Mouse (Mus musculus): ENCODE measurements at regions not wholly inside any gene's neighbourhood (a gene's known extent, or its start where the extent isn't known, plus 50 kb on each side); places are given as distances from the start of the nearest gene placed in this dataset.

GRCm38 (mm10) chr4:152788431-152788830, 310.8 kb upstream of the Kcnab2 start:
- Histone ChIP-seq H3K9ac (replicated peaks; ENCODE audit: low read depth, low read length) (no peak overlapping the region), H3K36me3 (ENCODE audit: control insufficient read depth, insufficient read depth) (no peaks in the 10 kb centered on the region), H3K9me3 (ENCODE audit: control insufficient read depth, low read length) (peaks cover 10% of the 10 kb centered on the region), H3K4me2 (ENCODE audit: low read length) (no peak overlapping the region), H3K4me3 (replicated peaks; ENCODE audit: low read length) (no peak overlapping the region), H3K4me1 (replicated peaks; ENCODE audit: control insufficient read depth, insufficient read depth, low read length) (peaks cover 11% of the 10 kb centered on the region), H3K27me3 (replicated peaks; ENCODE audit: control insufficient read depth, insufficient read depth, low read length) (no peaks in the 10 kb centered on the region), H3K27ac (ENCODE audit: low read length) (no peak overlapping the region)
- no peak for ATAC-seq
- 55% methylated on average over 7 of the region's 7 CpGs for WGBS

- H3K27me3 ChIP-seq (replicated peaks; ENCODE audit: control insufficient read depth, insufficient read depth, low read length), result no peaks in the 10 kb centered on the region
- ATAC-seq, result peak; percentile 97
- H3K4me3 ChIP-seq (replicated peaks; ENCODE audit: low read length), result no peak overlapping the region
- H3K9me3 ChIP-seq (ENCODE audit: control insufficient read depth, low read length), result no peaks in the 10 kb centered on the region
- H3K4me1 ChIP-seq (replicated peaks; ENCODE audit: control insufficient read depth, insufficient read depth, low read length), result peaks cover 11% of the 10 kb centered on the region
- no peak overlapping the region for H3K27ac ChIP-seq (ENCODE audit: low read length)
- no peak overlapping the region for H3K9ac ChIP-seq (replicated peaks; ENCODE audit: low read depth, low read length)
- no peak overlapping the region for H3K4me2 ChIP-seq (ENCODE audit: low read length)
- no peaks in the 10 kb centered on the region for H3K36me3 ChIP-seq (ENCODE audit: control insufficient read depth, insufficient read depth)
- 36% methylated on average over 2 of the region's 2 CpGs for WGBS
Measured at GRCm38 (mm10) chr4:152784972-152785371, 307.3 kb upstream of the Kcnab2 start.

- no peaks in the 10 kb centered on the region for H3K36me3 ChIP-seq (ENCODE audit: control insufficient read depth, insufficient read depth)
- H3K27ac ChIP-seq (ENCODE audit: low read length), result no peak overlapping the region
- H3K4me2 ChIP-seq (ENCODE audit: low read length), result no peak overlapping the region
- H3K4me1 ChIP-seq (replicated peaks; ENCODE audit: control insufficient read depth, insufficient read depth, low read length), result peaks cover 5% of the 10 kb centered on the region
- no peaks in the 10 kb centered on the region for H3K9me3 ChIP-seq (ENCODE audit: control insufficient read depth, low read length)
- WGBS, result 78% methylated on average over 17 of the region's 17 CpGs
- no peak overlapping the region for H3K4me3 ChIP-seq (replicated peaks; ENCODE audit: low read length)
- no peaks in the 10 kb centered on the region for H3K27me3 ChIP-seq (replicated peaks; ENCODE audit: control insufficient read depth, insufficient read depth, low read length)
- no peak overlapping the region for H3K9ac ChIP-seq (replicated peaks; ENCODE audit: low read depth, low read length)
- ATAC-seq, result no peak
Measured at GRCm38 (mm10) chr4:152779526-152779925, 301.9 kb upstream of the Kcnab2 start.

- WGBS, result 85% methylated on average over 6 of the region's 6 CpGs
- no peak for ATAC-seq
- Histone ChIP-seq H3K9me3 (ENCODE audit: control insufficient read depth, low read length) (no peaks in the 10 kb centered on the region), H3K36me3 (ENCODE audit: control insufficient read depth, insufficient read depth) (no peaks in the 10 kb centered on the region), H3K9ac (replicated peaks; ENCODE audit: low read depth, low read length) (no peak overlapping the region), H3K27ac (ENCODE audit: low read length) (no peak overlapping the region), H3K4me2 (ENCODE audit: low read length) (no peak overlapping the region), H3K4me3 (replicated peaks; ENCODE audit: low read length) (no peak overlapping the region), H3K4me1 (replicated peaks; ENCODE audit: control insufficient read depth, insufficient read depth, low read length) (peaks cover 3% of the 10 kb centered on the region; the same call in 1 of the 2 replicates), H3K27me3 (replicated peaks; ENCODE audit: control insufficient read depth, insufficient read depth, low read length) (no peaks in the 10 kb centered on the region)
Measured at GRCm38 (mm10) chr4:152775801-152776200, 298.1 kb upstream of the Kcnab2 start.

GRCm38 (mm10) chr4:152771386-152771785, 293.7 kb upstream of the Kcnab2 start:
- H3K36me3 ChIP-seq (ENCODE audit: control insufficient read depth, insufficient read depth), result no peaks in the 10 kb centered on the region
- ATAC-seq, result no peak
- H3K4me3 ChIP-seq (replicated peaks; ENCODE audit: low read length), result no peak overlapping the region
- H3K27ac ChIP-seq (ENCODE audit: low read length), result no peak overlapping the region
- H3K9ac ChIP-seq (replicated peaks; ENCODE audit: low read depth, low read length), result no peak overlapping the region
- H3K4me1 ChIP-seq (replicated peaks; ENCODE audit: control insufficient read depth, insufficient read depth, low read length), result no peaks in the 10 kb centered on the region
- WGBS, result 80% methylated on average over 7 of the region's 7 CpGs
- H3K9me3 ChIP-seq (ENCODE audit: control insufficient read depth, low read length), result 0 out of 2 replicates have a peak, but pooled peaks cover 3% of the 10 kb centered on the region
- H3K4me2 ChIP-seq (ENCODE audit: low read length), result no peak overlapping the region
- no peaks in the 10 kb centered on the region for H3K27me3 ChIP-seq (replicated peaks; ENCODE audit: control insufficient read depth, insufficient read depth, low read length)

GRCm38 (mm10) chr4:152767372-152767771, 289.7 kb upstream of the Kcnab2 start:
- Histone ChIP-seq H3K4me2 (ENCODE audit: low read length) (no peak overlapping the region), H3K9me3 (ENCODE audit: control insufficient read depth, low read length) (peaks cover 7% of the 10 kb centered on the region; the same call in 1 of the 2 replicates), H3K4me1 (replicated peaks; ENCODE audit: control insufficient read depth, insufficient read depth, low read length) (no peaks in the 10 kb centered on the region), H3K36me3 (ENCODE audit: control insufficient read depth, insufficient read depth) (no peaks in the 10 kb centered on the region), H3K27me3 (replicated peaks; ENCODE audit: control insufficient read depth, insufficient read depth, low read length) (no peaks in the 10 kb centered on the region), H3K9ac (replicated peaks; ENCODE audit: low read depth, low read length) (no peak overlapping the region), H3K27ac (ENCODE audit: low read length) (no peak overlapping the region), H3K4me3 (replicated peaks; ENCODE audit: low read length) (no peak overlapping the region)
- 93% methylated on average over 5 of the region's 5 CpGs for WGBS
- no peak for ATAC-seq

- Histone ChIP-seq H3K4me1 (replicated peaks; ENCODE audit: control insufficient read depth, insufficient read depth, low read length) (no peaks in the 10 kb centered on the region), H3K4me2 (ENCODE audit: low read length) (no peak overlapping the region), H3K9me3 (ENCODE audit: control insufficient read depth, low read length) (peaks cover 7% of the 10 kb centered on the region; the same call in 1 of the 2 replicates), H3K36me3 (ENCODE audit: control insufficient read depth, insufficient read depth) (no peaks in the 10 kb centered on the region), H3K9ac (replicated peaks; ENCODE audit: low read depth, low read length) (no peak overlapping the region), H3K27ac (ENCODE audit: low read length) (no peak overlapping the region), H3K4me3 (replicated peaks; ENCODE audit: low read length) (no peak overlapping the region), H3K27me3 (replicated peaks; ENCODE audit: control insufficient read depth, insufficient read depth, low read length) (no peaks in the 10 kb centered on the region)
- WGBS, result 11% methylated on average over 6 of the region's 6 CpGs
- ATAC-seq, result no peak
Measured at GRCm38 (mm10) chr4:152763116-152763515, 285.4 kb upstream of the Kcnab2 start.

- no peak for ATAC-seq
- WGBS, result 71% methylated on average over 4 of the region's 4 CpGs
- no peak overlapping the region for H3K4me3 ChIP-seq (replicated peaks; ENCODE audit: low read length)
- no peak overlapping the region for H3K9ac ChIP-seq (replicated peaks; ENCODE audit: low read depth, low read length)
- no peak overlapping the region for H3K27ac ChIP-seq (ENCODE audit: low read length)
- H3K9me3 ChIP-seq (ENCODE audit: control insufficient read depth, low read length), result peaks cover 7% of the 10 kb centered on the region; the same call in 1 of the 2 replicates
- H3K4me1 ChIP-seq (replicated peaks; ENCODE audit: control insufficient read depth, insufficient read depth, low read length), result no peaks in the 10 kb centered on the region
- no peaks in the 10 kb centered on the region for H3K27me3 ChIP-seq (replicated peaks; ENCODE audit: control insufficient read depth, insufficient read depth, low read length)
- no peaks in the 10 kb centered on the region for H3K36me3 ChIP-seq (ENCODE audit: control insufficient read depth, insufficient read depth)
- no peak overlapping the region for H3K4me2 ChIP-seq (ENCODE audit: low read length)
Measured at GRCm38 (mm10) chr4:152762576-152762975, 284.9 kb upstream of the Kcnab2 start.

- no peak overlapping the region for H3K9ac ChIP-seq (replicated peaks; ENCODE audit: low read depth, low read length)
- no peak overlapping the region for H3K4me3 ChIP-seq (replicated peaks; ENCODE audit: low read length)
- WGBS, result 63% methylated on average over 5 of the region's 5 CpGs
- peak; percentile 36; the same call in 1 of the 2 replicates for ATAC-seq
- peak overlapping the region; percentile 62 for H3K27ac ChIP-seq (ENCODE audit: low read length)
- H3K9me3 ChIP-seq (ENCODE audit: control insufficient read depth, low read length), result 0 out of 2 replicates have a peak, but pooled peaks cover 1% of the 10 kb centered on the region
- no peaks in the 10 kb centered on the region for H3K36me3 ChIP-seq (ENCODE audit: control insufficient read depth, insufficient read depth)
- peaks cover 15% of the 10 kb centered on the region for H3K4me1 ChIP-seq (replicated peaks; ENCODE audit: control insufficient read depth, insufficient read depth, low read length)
- H3K4me2 ChIP-seq (ENCODE audit: low read length), result no peak overlapping the region
- no peaks in the 10 kb centered on the region for H3K27me3 ChIP-seq (replicated peaks; ENCODE audit: control insufficient read depth, insufficient read depth, low read length)
Measured at GRCm38 (mm10) chr4:152757191-152757590, 279.5 kb upstream of the Kcnab2 start.

GRCm38 (mm10) chr4:152756535-152756934, 278.9 kb upstream of the Kcnab2 start:
- H3K27me3 ChIP-seq (replicated peaks; ENCODE audit: control insufficient read depth, insufficient read depth, low read length), result no peaks in the 10 kb centered on the region
- H3K4me1 ChIP-seq (replicated peaks; ENCODE audit: control insufficient read depth, insufficient read depth, low read length), result peaks cover 15% of the 10 kb centered on the region
- H3K9ac ChIP-seq (replicated peaks; ENCODE audit: low read depth, low read length), result no peak overlapping the region
- 0 out of 2 replicates have a peak, but pooled peaks cover 2% of the 10 kb centered on the region for H3K9me3 ChIP-seq (ENCODE audit: control insufficient read depth, low read length)
- no peak overlapping the region for H3K4me2 ChIP-seq (ENCODE audit: low read length)
- peak; percentile 64 for ATAC-seq
- WGBS, result 22% methylated on average over 10 of the region's 10 CpGs
- no peak overlapping the region for H3K4me3 ChIP-seq (replicated peaks; ENCODE audit: low read length)
- no peaks in the 10 kb centered on the region for H3K36me3 ChIP-seq (ENCODE audit: control insufficient read depth, insufficient read depth)
- peak overlapping the region; percentile 62 for H3K27ac ChIP-seq (ENCODE audit: low read length)

All from forebrain, embryonic 16.5 days (tissue).